Mouse (Mus musculus): ENCODE data around the gene Tsc22d4.

Gene Tsc22d4

GRCm38 (mm10) chr5:137745214-137746171 lies at the start of gene Tsc22d4:
Gene Tsc22d4, plus strand, starts transcription at chr5:137745730.
- peak; percentile 94 for DNase-seq

- DNase-seq, result no peak
Observed at GRCm38 (mm10) chr5:137695930-137696329, 49.6 kb upstream of the Tsc22d4 start.

- no peak for DNase-seq
Observed at GRCm38 (mm10) chr5:137699080-137699479, 46.5 kb upstream of the Tsc22d4 start.

- DNase-seq, result no peak
Observed at GRCm38 (mm10) chr5:137699850-137700249, 45.7 kb upstream of the Tsc22d4 start.

- no peak for DNase-seq
Observed at GRCm38 (mm10) chr5:137705242-137705641, 40.3 kb upstream of the Tsc22d4 start.

- DNase-seq, result peak; percentile 87
Observed at GRCm38 (mm10) chr5:137706913-137707633, 38.5 kb upstream of the Tsc22d4 start.

GRCm38 (mm10) chr5:137713454-137713853 lies 32.1 kb upstream of the Tsc22d4 start:
- no peak for DNase-seq

- no peak for DNase-seq
Observed at GRCm38 (mm10) chr5:137715685-137716084, 29.8 kb upstream of the Tsc22d4 start.

GRCm38 (mm10) chr5:137718020-137718790 lies 27.3 kb upstream of the Tsc22d4 start:
- DNase-seq, result no peak

- no peak for DNase-seq
Observed at GRCm38 (mm10) chr5:137719088-137719487, 26.4 kb upstream of the Tsc22d4 start.

GRCm38 (mm10) chr5:137720558-137721164 lies 24.9 kb upstream of the Tsc22d4 start:
- DNase-seq, result peak; percentile 33

GRCm38 (mm10) chr5:137723840-137724239 lies 21.7 kb upstream of the Tsc22d4 start:
- no peak for DNase-seq

GRCm38 (mm10) chr5:137726767-137727166 lies 18.8 kb upstream of the Tsc22d4 start:
- no peak for DNase-seq

GRCm38 (mm10) chr5:137733638-137734288 lies 11.8 kb upstream of the Tsc22d4 start:
- no peak for DNase-seq

GRCm38 (mm10) chr5:137734289-137735061 lies 11.1 kb upstream of the Tsc22d4 start:
- DNase-seq, result no peak

- no peak for DNase-seq
Observed at GRCm38 (mm10) chr5:137737400-137737940, 8.1 kb upstream of the Tsc22d4 start.

- DNase-seq, result no peak
Observed at GRCm38 (mm10) chr5:137738516-137738915, 7.0 kb upstream of the Tsc22d4 start.

- no peak for DNase-seq
Observed at GRCm38 (mm10) chr5:137739471-137739870, 6.1 kb upstream of the Tsc22d4 start.

- no peak for DNase-seq
Observed at GRCm38 (mm10) chr5:137740506-137740905, 5.0 kb upstream of the Tsc22d4 start.

- DNase-seq, result peak; percentile 81
Observed at GRCm38 (mm10) chr5:137741023-137741931, 4.3 kb upstream of the Tsc22d4 start, which contains the start of gene Nyap1. Gene Nyap1, minus strand, starts transcription at chr5:137741607.
